Mouse (Mus musculus): ENCODE measurements around the gene Vps36. TPM values are rescaled to one million over a fixed set of nuclear protein-coding genes. Genes with fewer than 3 reads are reported as not detected.

The Vps36 gene
- total and polyA plus RNA-seq, 3 experiments = 21.7 to 27.9 TPM; not detected in 1

DNA sequence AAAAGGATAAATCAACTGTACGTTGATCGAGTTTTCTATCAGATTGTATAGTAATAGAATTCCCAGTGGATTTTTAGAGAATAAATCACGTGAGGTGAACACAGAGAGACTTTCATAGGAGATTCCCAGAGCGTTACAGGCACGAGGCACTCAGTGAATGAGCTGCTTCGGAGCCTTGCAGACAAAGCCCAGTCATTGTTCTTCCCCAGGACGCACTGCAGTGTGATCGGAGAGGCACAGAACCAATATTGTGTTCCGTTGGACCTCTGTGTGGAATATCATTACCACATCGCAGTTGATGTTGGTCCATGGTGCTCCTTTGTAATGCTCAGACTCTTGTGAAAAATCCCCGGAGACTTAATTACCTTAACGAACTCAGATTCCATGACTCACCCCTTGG, 55.3 kb downstream of the Vps36 start:
- Histone ChIP-seq H3K9ac (ENCODE audit: control insufficient read depth, low read depth, low read length, poor library complexity, severe bottlenecking) (no peak overlapping the region), H3K27ac (ENCODE audit: control insufficient read depth, low read depth, low read length) (no peak overlapping the region), H3K9me3 (replicated peaks; ENCODE audit: insufficient read depth, low read length) (no peaks in the 10 kb centered on the region), H3K79me2 (ENCODE audit: control insufficient read depth, insufficient read depth, low read length, poor library complexity) (no peaks in the 10 kb centered on the region), H3K4me3 (ENCODE audit: control insufficient read depth in 1 of 2, insufficient read depth in 1 of 2, low read depth in 2 of 2, low read length in 2 of 2) (no peak overlapping the region), H3K36me3 (ENCODE audit: control insufficient read depth in 1 of 2, insufficient read depth in 2 of 2, low read length in 2 of 2) (no peaks in the 10 kb centered on the region), H3K4me1 (ENCODE audit: control insufficient read depth in 1 of 2, insufficient read depth in 2 of 2, low read length in 2 of 2) (no peaks in the 10 kb centered on the region), H3K27me3 (ENCODE audit: control insufficient read depth in 1 of 2, insufficient read depth in 2 of 2, low read length in 2 of 2) (no peaks in the 10 kb centered on the region; a peak in 1 of 4 replicates)
- DNase-seq (ENCODE audit: low read depth, low spot score) = no peak
- no peak for TF ChIP-seq CHD1 (IDR thresholded peaks at IDR 0.05; ENCODE audit: low read depth, low read length)
- no peak for TF ChIP-seq MAZ (IDR thresholded peaks at IDR 0.05; ENCODE audit: low read depth, low read length)
- no peak for TF ChIP-seq TCF12 (IDR thresholded peaks at IDR 0.05; ENCODE audit: low read depth, low read length)
- no peak for TF ChIP-seq E2F4 (IDR thresholded peaks at IDR 0.05; ENCODE audit: borderline replicate concordance, low read depth, low read length)
- no peak for TF ChIP-seq MEF2A (IDR thresholded peaks at IDR 0.05; ENCODE audit: extremely low read depth, insufficient replicate concordance, low read depth, low read length, poor library complexity, severe bottlenecking)
- no peak for TF ChIP-seq KAT2A (conservative IDR thresholded peaks at IDR 0.05; ENCODE audit: low read depth, low read length)
- no peak for TF ChIP-seq MYC (IDR thresholded peaks at IDR 0.05; ENCODE audit: low read depth, low read length)
- TF ChIP-seq MYB (IDR thresholded peaks at IDR 0.05; ENCODE audit: low read depth, low read length) = no peak
- TF ChIP-seq RCOR1 (IDR thresholded peaks at IDR 0.05; ENCODE audit: low read depth, low read length) = no peak
- TF ChIP-seq TAL1 (IDR thresholded peaks at IDR 0.05; ENCODE audit: low read length) = no peak

DNA sequence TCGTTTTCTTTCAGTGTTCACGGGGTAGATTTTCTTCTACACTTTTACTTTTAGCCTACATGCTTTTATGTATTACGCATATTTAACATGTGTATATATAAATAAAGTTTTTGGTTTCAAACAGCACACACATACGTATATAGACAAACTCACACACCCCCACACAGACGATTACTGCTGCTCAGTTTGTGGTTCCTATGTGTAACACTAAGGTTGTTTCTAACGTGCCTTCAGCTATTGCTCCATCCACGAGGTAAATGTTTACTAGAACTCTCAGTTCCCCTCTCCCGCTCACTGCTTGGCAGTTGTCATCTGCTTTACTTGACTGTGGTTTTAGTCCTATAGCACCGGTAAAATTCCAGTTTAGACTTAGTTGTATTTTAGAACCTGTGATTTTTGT, 56.5 kb downstream of the Vps36 start:
- H3K9ac ChIP-seq (ENCODE audit: control insufficient read depth, low read depth, low read length, poor library complexity, severe bottlenecking) = no peak overlapping the region
- TF ChIP-seq ZC3H11A (IDR thresholded peaks at IDR 0.05; ENCODE audit: low read depth, low read length) (no peak), MAZ (IDR thresholded peaks at IDR 0.05; ENCODE audit: low read depth, low read length) (no peak), UBTF (IDR thresholded peaks at IDR 0.05; ENCODE audit: borderline replicate concordance, insufficient read depth, low read depth, low read length) (no peak), USF1 (IDR thresholded peaks at IDR 0.05; ENCODE audit: low read depth, low read length) (no peak), MYC (IDR thresholded peaks at IDR 0.05; ENCODE audit: low read depth, low read length) (no peak), GATA1 (IDR thresholded peaks at IDR 0.05; ENCODE audit: low read depth, low read length) (no peak), NRF1 (IDR thresholded peaks at IDR 0.05; ENCODE audit: insufficient read depth, low read depth, low read length, poor library complexity, severe bottlenecking) (no peak), TAL1 (IDR thresholded peaks at IDR 0.05; ENCODE audit: low read length) (no peak), ETS1 (IDR thresholded peaks at IDR 0.05; ENCODE audit: low read depth, low read length) (no peak), POLR2AphosphoS2 (IDR thresholded peaks at IDR 0.05; ENCODE audit: low read length) (no peak)

More for the DNA sequence above, 56.5 kb downstream of the Vps36 start:
- H3K4me3 ChIP-seq (ENCODE audit: control insufficient read depth in 1 of 2, insufficient read depth in 1 of 2, low read depth in 2 of 2, low read length in 2 of 2) = no peak overlapping the region
- H3K36me3 ChIP-seq (ENCODE audit: control insufficient read depth in 1 of 2, insufficient read depth in 2 of 2, low read length in 2 of 2) = no peaks in the 10 kb centered on the region
- H3K79me2 ChIP-seq (ENCODE audit: control insufficient read depth, insufficient read depth, low read length, poor library complexity) = no peaks in the 10 kb centered on the region
- no peaks in the 10 kb centered on the region for H3K27me3 ChIP-seq (ENCODE audit: control insufficient read depth in 1 of 2, insufficient read depth in 2 of 2, low read length in 2 of 2)
- no peaks in the 10 kb centered on the region for H3K9me3 ChIP-seq (replicated peaks; ENCODE audit: insufficient read depth, low read length)
- no peaks in the 10 kb centered on the region for H3K4me1 ChIP-seq (ENCODE audit: control insufficient read depth in 1 of 2, insufficient read depth in 2 of 2, low read length in 2 of 2)
- DNase-seq (ENCODE audit: low read depth, low spot score) = no peak
- no peak overlapping the region for H3K27ac ChIP-seq (ENCODE audit: control insufficient read depth, low read depth, low read length)

All from MEL (cell line).